Mouse (Mus musculus) spleen, embryonic (tissue): ENCODE measurements around the gene Cdrt4.

Source experiments
- CTCF ChIA-PET: fragments of 350-600 bp; sonication (Branson Sonifier 250); formaldehyde crosslinking; loops from one replicate; lab custom pipeline; 2022; lab: Charles Lee

The Cdrt4 gene

GRCm38 (mm10) chr11:63035420-63036211, 84.6 kb downstream of the Cdrt4 start:
- CTCF ChIA-PET, result no interaction called here

GRCm38 (mm10) chr11:63040002-63040661, 89.1 kb downstream of the Cdrt4 start:
- CTCF ChIA-PET, result no interaction called here
